Mouse (Mus musculus): Measurements from ENCODE around the gene Map3k14. TPM values are rescaled to one million over a fixed set of nuclear protein-coding genes. Genes with fewer than 3 reads are reported as not detected.

The Map3k14 gene
- polyA plus RNA-seq, 1 experiment from 2014 or later = 4.7 TPM

- H3K4me3 ChIP-seq = no peak overlapping the region
- no peak overlapping the region for H3K4me2 ChIP-seq (replicated peaks)
- no peak for ATAC-seq (ENCODE audit: insufficient number of reproducible peaks, insufficient read depth, low FRiP score, low TSS enrichment)
- peaks cover 6% of the 10 kb centered on the region; the same call in 1 of the 2 replicates for H3K27me3 ChIP-seq
- no peaks in the 10 kb centered on the region for H3K9me3 ChIP-seq
- H3K9ac ChIP-seq = no peak overlapping the region
- no peaks in the 10 kb centered on the region for H3K36me3 ChIP-seq
- no peaks in the 10 kb centered on the region for H3K4me1 ChIP-seq
- 54% methylated on average over 1 of the region's 1 CpGs for WGBS
- H3K27ac ChIP-seq = no peak overlapping the region
Measured at GRCm38 (mm10) chr11:103180426-103180825, 86.8 kb downstream of the Map3k14 start.

GRCm38 (mm10) chr11:103178748-103179147, 88.5 kb downstream of the Map3k14 start:
- 87% methylated on average over 8 of the region's 8 CpGs for WGBS
- H3K4me2 ChIP-seq (replicated peaks) = no peak overlapping the region
- peaks cover 3% of the 10 kb centered on the region; the same call in 1 of the 2 replicates for H3K4me1 ChIP-seq

GRCm38 (mm10) chr11:103177815-103178485, 89.3 kb downstream of the Map3k14 start:
- WGBS = 84% methylated on average over 15 of the region's 15 CpGs

More at GRCm38 (mm10) chr11:103178748-103179147, 88.5 kb downstream of the Map3k14 start:
- Histone ChIP-seq H3K27ac (no peak overlapping the region), H3K36me3 (no peaks in the 10 kb centered on the region), H3K4me3 (no peak overlapping the region), H3K9me3 (no peaks in the 10 kb centered on the region), H3K9ac (no peak overlapping the region), H3K27me3 (peaks cover 9% of the 10 kb centered on the region; the same call in 1 of the 2 replicates)
- no peak for ATAC-seq (ENCODE audit: insufficient number of reproducible peaks, insufficient read depth, low FRiP score, low TSS enrichment)

GRCm38 (mm10) chr11:103177216-103177615, 90.1 kb downstream of the Map3k14 start:
- Histone ChIP-seq H3K9ac (no peak overlapping the region), H3K27me3 (peaks cover 18% of the 10 kb centered on the region), H3K4me3 (no peak overlapping the region), H3K9me3 (no peaks in the 10 kb centered on the region), H3K36me3 (no peaks in the 10 kb centered on the region), H3K4me1 (peaks cover 3% of the 10 kb centered on the region; the same call in 1 of the 2 replicates), H3K4me2 (replicated peaks) (no peak overlapping the region), H3K27ac (no peak overlapping the region)
- ATAC-seq (ENCODE audit: insufficient number of reproducible peaks, insufficient read depth, low FRiP score, low TSS enrichment) = no peak
- WGBS = 83% methylated on average over 5 of the region's 5 CpGs

More at GRCm38 (mm10) chr11:103177815-103178485, 89.3 kb downstream of the Map3k14 start:
- H3K27ac ChIP-seq = no peak overlapping the region
- H3K4me2 ChIP-seq (replicated peaks) = no peak overlapping the region
- no peaks in the 10 kb centered on the region for H3K36me3 ChIP-seq
- H3K4me3 ChIP-seq = no peak overlapping the region
- no peaks in the 10 kb centered on the region for H3K9me3 ChIP-seq
- H3K9ac ChIP-seq = no peak overlapping the region
- H3K27me3 ChIP-seq = peaks cover 17% of the 10 kb centered on the region
- peaks cover 3% of the 10 kb centered on the region; the same call in 1 of the 2 replicates for H3K4me1 ChIP-seq
- no peak for ATAC-seq (ENCODE audit: insufficient number of reproducible peaks, insufficient read depth, low FRiP score, low TSS enrichment)

GRCm38 (mm10) chr11:103176510-103176909, 90.8 kb downstream of the Map3k14 start:
- 96% methylated on average over 1 of the region's 1 CpGs for WGBS
- Histone ChIP-seq H3K9me3 (no peaks in the 10 kb centered on the region), H3K4me3 (no peak overlapping the region), H3K27me3 (peaks cover 26% of the 10 kb centered on the region), H3K9ac (no peak overlapping the region), H3K36me3 (no peaks in the 10 kb centered on the region), H3K4me1 (peaks cover 3% of the 10 kb centered on the region; the same call in 1 of the 2 replicates), H3K4me2 (replicated peaks) (no peak overlapping the region), H3K27ac (no peak overlapping the region)
- no peak for ATAC-seq (ENCODE audit: insufficient number of reproducible peaks, insufficient read depth, low FRiP score, low TSS enrichment)

GRCm38 (mm10) chr11:103175688-103176442, 91.4 kb downstream of the Map3k14 start:
- no peak overlapping the region for H3K27ac ChIP-seq
- H3K9me3 ChIP-seq = no peaks in the 10 kb centered on the region
- ATAC-seq (ENCODE audit: insufficient number of reproducible peaks, insufficient read depth, low FRiP score, low TSS enrichment) = no peak
- no peak overlapping the region for H3K4me3 ChIP-seq
- H3K4me2 ChIP-seq (replicated peaks) = no peak overlapping the region
- H3K9ac ChIP-seq = no peak overlapping the region
- H3K36me3 ChIP-seq = no peaks in the 10 kb centered on the region
- WGBS = 69% methylated on average over 14 of the region's 14 CpGs
- peaks cover 8% of the 10 kb centered on the region; the same call in 1 of the 2 replicates for H3K4me1 ChIP-seq
- peaks cover 32% of the 10 kb centered on the region for H3K27me3 ChIP-seq

GRCm38 (mm10) chr11:103174891-103175391, 92.3 kb downstream of the Map3k14 start:
- Histone ChIP-seq H3K27ac (no peak overlapping the region), H3K27me3 (peaks cover 41% of the 10 kb centered on the region), H3K4me2 (replicated peaks) (no peak overlapping the region), H3K4me1 (peaks cover 8% of the 10 kb centered on the region; the same call in 1 of the 2 replicates), H3K9me3 (no peaks in the 10 kb centered on the region), H3K36me3 (no peaks in the 10 kb centered on the region), H3K9ac (no peak overlapping the region), H3K4me3 (no peak overlapping the region)
- WGBS = 45% methylated on average over 8 of the region's 8 CpGs
- ATAC-seq (ENCODE audit: insufficient number of reproducible peaks, insufficient read depth, low FRiP score, low TSS enrichment) = no peak

- Histone ChIP-seq H3K27me3 (peaks cover 46% of the 10 kb centered on the region), H3K4me1 (peaks cover 8% of the 10 kb centered on the region; the same call in 1 of the 2 replicates), H3K36me3 (no peaks in the 10 kb centered on the region), H3K9ac (no peak overlapping the region), H3K4me2 (replicated peaks) (no peak overlapping the region), H3K9me3 (no peaks in the 10 kb centered on the region), H3K27ac (no peak overlapping the region), H3K4me3 (no peak overlapping the region)
- no peak for ATAC-seq (ENCODE audit: insufficient number of reproducible peaks, insufficient read depth, low FRiP score, low TSS enrichment)
- 68% methylated on average over 5 of the region's 5 CpGs for WGBS
Measured at GRCm38 (mm10) chr11:103174411-103174832, 92.8 kb downstream of the Map3k14 start.

GRCm38 (mm10) chr11:103173771-103174344, 93.4 kb downstream of the Map3k14 start:
- no peak for ATAC-seq (ENCODE audit: insufficient number of reproducible peaks, insufficient read depth, low FRiP score, low TSS enrichment)
- H3K4me3 ChIP-seq = no peak overlapping the region
- no peak overlapping the region for H3K4me2 ChIP-seq (replicated peaks)
- WGBS = 93% methylated on average over 11 of the region's 11 CpGs
- no peak overlapping the region for H3K27ac ChIP-seq
- H3K9me3 ChIP-seq = no peaks in the 10 kb centered on the region
- peaks cover 51% of the 10 kb centered on the region for H3K27me3 ChIP-seq
- no peak overlapping the region for H3K9ac ChIP-seq
- peaks cover 8% of the 10 kb centered on the region; the same call in 1 of the 2 replicates for H3K4me1 ChIP-seq
- H3K36me3 ChIP-seq = no peaks in the 10 kb centered on the region

- Histone ChIP-seq H3K4me1 (peaks cover 8% of the 10 kb centered on the region; the same call in 1 of the 2 replicates), H3K36me3 (no peaks in the 10 kb centered on the region), H3K27me3 (peaks cover 52% of the 10 kb centered on the region), H3K27ac (no peak overlapping the region), H3K4me2 (replicated peaks) (no peak overlapping the region), H3K4me3 (no peak overlapping the region), H3K9ac (no peak overlapping the region), H3K9me3 (no peaks in the 10 kb centered on the region)
- 84% methylated on average over 7 of the region's 7 CpGs for WGBS
- ATAC-seq (ENCODE audit: insufficient number of reproducible peaks, insufficient read depth, low FRiP score, low TSS enrichment) = no peak
Measured at GRCm38 (mm10) chr11:103173041-103173770, 94.1 kb downstream of the Map3k14 start.
